Mouse (Mus musculus) midbrain, embryonic 10.5 days (tissue): ENCODE data around the gene Flcn. TPM values are rescaled to one million over a fixed set of nuclear protein-coding genes. Genes with fewer than 3 reads are reported as not detected.

Source experiments
- DNase-seq: peaks from one replicate; pipeline ENCODE4 v3.0.0-alpha.2; 2017; ENCODE audit warnings: low spot score
- H3K27ac ChIP-seq: fragments of 300-500 bp; sonication (generic); replicated peaks from 2 replicates; pipeline ENCODE4 v1.5.1; 2016; ENCODE audit warnings: mild to moderate bottlenecking
- H3K27me3 ChIP-seq: fragments of 300-500 bp; sonication (generic); 2 replicates; pipeline ENCODE4 v1.6.1; 2016; ENCODE audit warnings: low read depth, mild to moderate bottlenecking; ENCODE audit not compliant: poor library complexity, severe bottlenecking
- H3K36me3 ChIP-seq: fragments of 300-500 bp; sonication (generic); 2 replicates; pipeline ENCODE4 v1.6.1; 2016; ENCODE audit warnings: mild to moderate bottlenecking, moderate library complexity
- H3K4me1 ChIP-seq: fragments of 300-500 bp; sonication (generic); 2 replicates; pipeline ENCODE4 v1.6.1; 2016
- H3K4me3 ChIP-seq: fragments of 300-500 bp; sonication (generic); 2 replicates; pipeline ENCODE4 v1.5.1; 2016; ENCODE audit warnings: mild to moderate bottlenecking, moderate library complexity
- H3K9me3 ChIP-seq: fragments of 300-500 bp; sonication (generic); replicated peaks from 2 replicates; pipeline ENCODE4 v1.6.1; 2016; ENCODE audit warnings: mild to moderate bottlenecking
- WGBS: fragments of 180-500 bp; shearing (Covaris S2); methylation state at CpG from one replicate; pipeline ENCODE4 v1.1.7; 2016; 5-methylcytosine and 5-hydroxymethylcytosine counted together
- polyA plus RNA-seq: library from polyadenylated mRNA; unstranded; fragments of >200 nt; fragmentation: Nextera tagmentation; extraction: Ambion mirVana; gene quantifications from 2 replicates; pipeline ENCODE4 v1.2.1, GENCODE M21; 2016

Flcn gene
- polyA plus RNA-seq, 1 experiment from 2014 or later, result 31.7 TPM

DNA sequence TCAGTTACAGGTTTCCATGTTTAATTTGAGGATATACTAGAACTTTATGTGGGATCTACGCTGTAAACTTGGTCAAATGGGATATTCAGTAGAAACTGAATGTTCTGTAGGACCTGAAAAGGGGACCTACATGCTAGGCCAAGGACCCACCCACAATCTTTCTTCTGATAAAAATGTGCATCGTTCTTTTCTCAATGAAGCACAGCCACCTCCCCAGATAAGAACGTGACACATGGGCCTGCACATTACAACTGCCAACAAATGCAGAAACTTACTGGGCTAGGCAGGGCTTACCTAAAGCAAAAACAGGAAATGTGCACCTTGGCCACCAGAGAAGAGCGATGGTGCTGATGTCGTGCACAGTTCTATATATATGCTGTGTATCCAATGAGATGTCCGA lies 55.3 kb downstream of the Flcn start:
- H3K36me3 ChIP-seq, result peaks cover 100% of the 10 kb centered on the region
- H3K9me3 ChIP-seq, result no peaks in the 10 kb centered on the region
- DNase-seq, result no peak
- 97% methylated on average over 6 of the region's 6 CpGs for WGBS
- H3K4me3 ChIP-seq, result no peak overlapping the region
- no peaks in the 10 kb centered on the region for H3K4me1 ChIP-seq
- H3K27me3 ChIP-seq, result no peaks in the 10 kb centered on the region
- no peak overlapping the region for H3K27ac ChIP-seq

DNA sequence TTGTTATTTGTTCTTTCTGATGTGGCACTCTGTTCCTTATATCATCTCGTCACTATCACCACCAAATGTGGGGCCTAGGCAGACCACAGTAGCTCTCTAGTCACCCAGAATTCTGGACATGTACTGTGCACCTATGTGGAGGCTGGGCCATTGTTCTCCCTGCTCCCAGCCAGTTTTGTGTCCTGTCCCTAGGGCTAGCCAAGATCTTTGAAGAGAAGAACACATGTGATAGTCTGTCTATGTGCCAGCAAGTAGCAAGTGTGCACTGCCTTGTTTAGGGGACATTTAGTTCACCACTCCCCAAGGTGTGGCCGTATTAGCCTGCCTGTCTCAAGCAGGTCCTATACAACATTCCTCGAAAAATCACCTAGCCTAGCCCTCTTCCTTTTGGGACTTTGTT lies 60.8 kb downstream of the Flcn start:
- H3K4me1 ChIP-seq, result no peaks in the 10 kb centered on the region
- no peak overlapping the region for H3K4me3 ChIP-seq
- WGBS, result 95% methylated on average over 3 of the region's 3 CpGs
- no peaks in the 10 kb centered on the region for H3K9me3 ChIP-seq
- DNase-seq, result no peak
- H3K27me3 ChIP-seq, result no peaks in the 10 kb centered on the region
- peaks cover 75% of the 10 kb centered on the region for H3K36me3 ChIP-seq
- no peak overlapping the region for H3K27ac ChIP-seq

DNA sequence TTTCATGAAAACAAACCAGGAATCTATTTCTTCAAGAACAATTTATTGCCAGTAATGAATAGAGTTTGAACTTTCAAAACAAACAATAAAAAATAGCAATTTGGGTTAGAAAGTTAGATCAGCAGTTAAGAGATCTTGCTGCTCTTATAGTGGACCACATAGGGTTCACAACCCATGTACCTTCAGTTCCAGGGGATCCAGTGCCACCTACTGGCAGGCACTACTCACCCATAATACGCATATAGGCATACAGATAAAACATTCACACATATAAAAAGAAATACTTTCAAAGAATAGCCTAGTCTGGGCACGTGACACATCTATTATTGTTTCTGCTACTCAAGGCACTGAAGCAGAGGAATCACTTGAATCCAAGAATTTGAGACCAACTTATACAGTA lies 63.2 kb downstream of the Flcn start:
- Histone ChIP-seq H3K27me3 (no peaks in the 10 kb centered on the region), H3K9me3 (no peaks in the 10 kb centered on the region), H3K36me3 (peaks cover 75% of the 10 kb centered on the region), H3K4me1 (no peaks in the 10 kb centered on the region), H3K4me3 (no peak overlapping the region), H3K27ac (no peak overlapping the region)
- 85% methylated on average over 2 of the region's 2 CpGs for WGBS
- DNase-seq, result no peak

DNA sequence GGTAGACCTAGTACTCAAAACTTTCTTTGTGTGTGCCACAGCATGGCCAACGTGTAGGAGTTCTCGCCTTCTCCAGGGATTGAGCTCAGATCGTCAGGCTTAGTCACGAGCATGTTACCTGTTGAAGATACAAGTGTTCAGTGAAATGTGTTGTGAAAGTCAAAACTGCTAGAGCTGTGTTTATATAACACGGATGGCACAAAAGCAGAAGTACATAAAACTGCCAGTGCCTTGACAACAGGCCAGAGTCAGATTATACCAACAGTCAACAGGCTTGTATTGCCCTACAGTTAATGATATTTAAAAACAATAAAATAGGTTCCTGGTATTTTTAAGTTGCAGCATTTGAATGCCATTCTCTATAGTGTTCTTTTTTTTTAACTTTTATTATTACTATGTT lies 64.0 kb downstream of the Flcn start:
- WGBS, result 92% methylated on average over 5 of the region's 5 CpGs
- Histone ChIP-seq H3K4me1 (no peaks in the 10 kb centered on the region), H3K36me3 (peaks cover 75% of the 10 kb centered on the region), H3K27ac (no peak overlapping the region), H3K4me3 (no peak overlapping the region), H3K9me3 (no peaks in the 10 kb centered on the region), H3K27me3 (no peaks in the 10 kb centered on the region)
- DNase-seq, result no peak

DNA sequence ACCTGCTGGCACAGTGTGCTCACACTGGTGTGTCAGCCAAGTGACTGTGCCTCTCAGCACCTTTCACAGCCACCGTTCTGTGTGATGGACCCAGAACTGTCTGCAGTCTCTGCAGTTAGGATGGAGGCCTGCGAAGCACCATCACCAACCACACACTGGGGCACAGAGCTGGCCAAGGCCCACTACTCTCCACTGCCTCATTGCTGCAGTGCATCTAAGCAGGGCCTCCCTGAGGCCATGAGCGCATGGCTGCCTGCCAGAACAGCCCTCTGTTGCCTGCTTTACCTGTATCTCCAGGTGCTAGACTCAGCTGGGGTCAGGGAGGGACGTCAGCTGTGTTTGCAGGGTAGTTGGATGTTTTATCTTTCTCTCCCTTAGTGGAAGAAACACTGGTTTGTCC lies 65.4 kb downstream of the Flcn start:
- DNase-seq, result no peak
- Histone ChIP-seq H3K27ac (no peak overlapping the region), H3K4me3 (no peak overlapping the region), H3K27me3 (no peaks in the 10 kb centered on the region), H3K4me1 (no peaks in the 10 kb centered on the region), H3K36me3 (peaks cover 75% of the 10 kb centered on the region), H3K9me3 (no peaks in the 10 kb centered on the region)
- WGBS, result 95% methylated on average over 4 of the region's 4 CpGs

DNA sequence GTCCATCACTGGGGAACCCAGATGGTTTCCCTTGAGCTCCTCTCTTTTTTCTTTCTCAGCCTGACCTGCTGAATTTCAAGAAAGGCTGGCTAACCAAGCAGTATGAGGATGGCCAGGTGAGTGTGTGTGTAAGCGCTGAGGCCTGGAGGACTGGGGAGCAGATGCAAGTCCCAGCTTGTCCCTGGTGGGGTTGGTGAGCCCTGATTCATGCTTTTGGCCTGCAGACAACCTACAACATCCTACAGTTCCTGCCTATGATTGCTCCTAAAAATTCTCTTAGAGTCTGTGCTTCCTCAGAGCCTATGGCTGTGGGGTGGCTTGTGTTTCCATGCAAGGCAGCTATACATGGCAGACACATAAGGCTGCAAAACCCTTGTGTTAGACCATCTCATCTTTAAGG lies 66.1 kb downstream of the Flcn start:
- H3K9me3 ChIP-seq, result no peaks in the 10 kb centered on the region
- H3K27ac ChIP-seq, result no peak overlapping the region
- H3K36me3 ChIP-seq, result peaks cover 75% of the 10 kb centered on the region
- H3K27me3 ChIP-seq, result no peaks in the 10 kb centered on the region
- no peak for DNase-seq
- 96% methylated on average over 1 of the region's 1 CpGs for WGBS
- H3K4me3 ChIP-seq, result no peak overlapping the region
- no peaks in the 10 kb centered on the region for H3K4me1 ChIP-seq

DNA sequence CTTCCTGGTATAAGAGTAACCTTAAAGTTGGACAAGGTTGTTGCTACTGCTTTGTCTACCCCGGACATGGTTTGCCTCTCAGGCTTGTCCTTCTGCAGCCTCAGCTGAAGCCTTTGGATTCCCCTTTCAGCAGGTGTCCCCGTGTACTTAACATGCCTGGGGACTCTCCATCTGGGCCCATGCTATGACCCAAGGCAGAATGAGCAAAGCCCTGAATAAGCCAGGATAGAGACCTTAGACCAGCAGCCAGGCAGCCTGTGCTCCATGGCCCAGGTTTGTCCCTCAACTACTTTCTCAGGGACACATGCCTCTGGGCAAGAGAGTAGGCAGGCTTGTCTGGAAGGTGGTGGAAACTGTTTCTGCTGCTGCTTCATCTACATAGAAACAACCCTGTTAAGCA lies 66.5 kb downstream of the Flcn start:
- H3K27ac ChIP-seq, result no peak overlapping the region
- H3K4me3 ChIP-seq, result no peak overlapping the region
- H3K36me3 ChIP-seq, result peaks cover 76% of the 10 kb centered on the region
- 95% methylated on average over 2 of the region's 2 CpGs for WGBS
- no peak for DNase-seq
- H3K27me3 ChIP-seq, result no peaks in the 10 kb centered on the region
- H3K9me3 ChIP-seq, result no peaks in the 10 kb centered on the region
- no peaks in the 10 kb centered on the region for H3K4me1 ChIP-seq

DNA sequence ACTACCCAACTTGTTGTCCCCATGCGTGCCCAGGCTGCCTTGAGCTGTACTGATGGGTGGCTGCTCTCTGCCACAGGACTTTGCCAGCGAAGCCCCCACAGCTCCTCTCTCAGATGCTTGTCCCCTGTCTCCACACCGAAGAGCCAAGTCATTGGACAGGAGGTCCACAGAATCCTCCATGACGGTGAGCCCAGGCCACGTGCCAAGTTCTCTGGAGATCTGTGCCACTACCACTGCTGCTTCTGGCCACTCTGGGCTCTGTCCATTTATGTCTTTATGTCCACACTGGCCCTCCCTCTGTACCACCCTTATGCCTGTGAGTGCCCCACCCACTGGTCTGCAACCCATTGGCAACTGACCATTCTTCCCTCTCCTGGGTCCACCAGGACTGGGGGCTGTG lies 67.9 kb downstream of the Flcn start:
- Histone ChIP-seq H3K36me3 (peaks cover 89% of the 10 kb centered on the region), H3K4me1 (no peaks in the 10 kb centered on the region), H3K9me3 (no peaks in the 10 kb centered on the region), H3K4me3 (no peak overlapping the region), H3K27me3 (no peaks in the 10 kb centered on the region), H3K27ac (no peak overlapping the region)
- no peak for DNase-seq
- 100% methylated on average over 5 of the region's 5 CpGs for WGBS

Other genes starting within 250 kb of the Flcn start
- not detected in 2 replicates for gene Olfr222, start 233.8 kb downstream of the Flcn start, polyA plus RNA-seq
- not detected in 2 replicates for gene Olfr223, start 216.7 kb downstream of the Flcn start, polyA plus RNA-seq
- 24.6 and 27.1 TPM in 2 replicates for gene Mprip, start 148.7 kb downstream of the Flcn start, polyA plus RNA-seq
- gene Pld6, start 22.4 kb downstream of the Flcn start, polyA plus RNA-seq, result 2.9 and 3.4 TPM in 2 replicates
- gene Nt5m, start 29.4 kb upstream of the Flcn start, polyA plus RNA-seq, result 40.9 and 44.4 TPM in 2 replicates
- gene Cops3, start 29.8 kb upstream of the Flcn start, polyA plus RNA-seq, result 249 and 250 TPM in 2 replicates
- 51.2 and 55.9 TPM in 2 replicates for gene Med9, start 138.2 kb upstream of the Flcn start, polyA plus RNA-seq
- 1.7 TPM in 2 replicates for gene Rasd1, start 154.9 kb upstream of the Flcn start, polyA plus RNA-seq
- 8.6 and 10.8 TPM in 2 replicates for gene Pemt, start 236.5 kb upstream of the Flcn start, polyA plus RNA-seq